Mouse (Mus musculus): ENCODE measurements around the gene N4bp1.

GRCm38 (mm10) chr8:86884067-86884466 lies 991 bp downstream of the N4bp1 start:
- TF ChIP-seq CTCF (conservative IDR thresholded peaks at IDR 0.05; ENCODE audit: insufficient read depth, insufficient read length, low read depth, low read length) (no peak), POLR2A (IDR thresholded peaks at IDR 0.05; ENCODE audit: low read depth, low read length) (no peak)
